Mouse (Mus musculus) MEL (cell line): ENCODE measurements at regions not wholly inside any gene's neighbourhood (a gene's known extent, or its start where the extent isn't known, plus 50 kb on each side); places are given as distances from the start of the nearest gene placed in this dataset.
A peak's percentile ranks its signal among the peaks of the same experiment; 100 is the strongest.

Experiments
- DNase-seq: peaks from one replicate; pipeline ENCODE4 v3.0.0; 2011; ENCODE audit warnings: low read depth, low spot score
- H3K27ac ChIP-seq: 2 replicates; pipeline ENCODE4 v1.5.1; 2012; ENCODE audit warnings: low read depth, mild to moderate bottlenecking, control low read depth, low read length, moderate library complexity; ENCODE audit not compliant: control insufficient read depth
- H3K27me3 ChIP-seq, 2 experiments: fragments of 150-350 bp in 1 of 2; sonication (generic) in 1 of 2; 2 replicates each; pipeline ENCODE4 v1.6.1; 2012; ENCODE audit warnings: low read length in 2 of 2, mild to moderate bottlenecking in 2 of 2, improper control_type of control experiment in 1 of 2, moderate library complexity in 1 of 2; ENCODE audit not compliant: insufficient read depth in 2 of 2, control insufficient read depth in 1 of 2
- H3K36me3 ChIP-seq, 2 experiments: 2 replicates each; pipeline ENCODE4 v1.6.1; 2012 to 2014; ENCODE audit warnings: low read length in 2 of 2, improper control_type of control experiment in 1 of 2, inconsistent platforms in 1 of 2, mild to moderate bottlenecking in 1 of 2; ENCODE audit not compliant: insufficient read depth in 2 of 2, control insufficient read depth in 1 of 2
- H3K4me1 ChIP-seq, 2 experiments: fragments of 150-350 bp in 1 of 2; sonication (generic) in 1 of 2; 2 replicates each; pipeline ENCODE4 v1.6.1; 2012; ENCODE audit warnings: low read length in 2 of 2, improper control_type of control experiment in 1 of 2, mild to moderate bottlenecking in 1 of 2; ENCODE audit not compliant: insufficient read depth in 2 of 2, control insufficient read depth in 1 of 2
- H3K4me3 ChIP-seq, 2 experiments: fragments of 150-350 bp in 1 of 2; sonication (generic) in 1 of 2; 2 replicates each; pipeline ENCODE4 v1.5.1; 2012; ENCODE audit warnings: low read depth in 2 of 2, low read length in 2 of 2, mild to moderate bottlenecking in 2 of 2, moderate library complexity in 2 of 2, control low read depth in 1 of 2, improper control_type of control experiment in 1 of 2; ENCODE audit not compliant: control insufficient read depth in 1 of 2, insufficient read depth in 1 of 2
- H3K79me2 ChIP-seq: 2 replicates; pipeline ENCODE4 v1.6.1; 2012; ENCODE audit warnings: mild to moderate bottlenecking, low read length, moderate library complexity; ENCODE audit not compliant: control insufficient read depth, poor library complexity, insufficient read depth
- H3K9ac ChIP-seq: 2 replicates; pipeline ENCODE4 v1.6.1; 2012; ENCODE audit warnings: low read depth, mild to moderate bottlenecking, control low read depth, low read length, moderate library complexity; ENCODE audit not compliant: control insufficient read depth, poor library complexity, severe bottlenecking
- H3K9me3 ChIP-seq: fragments of 150-350 bp; sonication (generic); replicated peaks from 2 replicates; pipeline ENCODE4 v1.6.1; 2012; ENCODE audit warnings: mild to moderate bottlenecking, low read length, improper control_type of control experiment, moderate library complexity; ENCODE audit not compliant: insufficient read depth
- BHLHE40 ChIP-seq: IDR thresholded peaks from 2 replicates; pipeline ENCODE4 v1.6.1; 2012; ENCODE audit warnings: low read depth, mild to moderate bottlenecking, inconsistent platforms, low read length, improper control_type of control experiment, borderline replicate concordance
- CHD1 ChIP-seq: IDR thresholded peaks from 2 replicates; pipeline ENCODE4 v1.6.1; 2012; ENCODE audit warnings: low read depth, mild to moderate bottlenecking, inconsistent platforms, low read length, improper control_type of control experiment
- CHD2 ChIP-seq: IDR thresholded peaks from 2 replicates; pipeline ENCODE4 v1.6.1; 2011; ENCODE audit warnings: low read length, improper control_type of control experiment
- E2F4 ChIP-seq: IDR thresholded peaks from 2 replicates; pipeline ENCODE4 v1.6.1; 2011; ENCODE audit warnings: low read depth, low read length, improper control_type of control experiment, borderline replicate concordance
- ELF1 ChIP-seq: IDR thresholded peaks from 2 replicates; pipeline ENCODE4 v1.6.1; 2014; ENCODE audit warnings: low read depth, mild to moderate bottlenecking, inconsistent platforms, low read length, improper control_type of control experiment, moderate library complexity
- EP300 ChIP-seq, 2 experiments: IDR thresholded peaks; 2 replicates each; pipeline ENCODE4 v1.6.1; 2011; ENCODE audit warnings: improper control_type of control experiment in 2 of 2, low read length in 2 of 2, low read depth in 1 of 2, mild to moderate bottlenecking in 1 of 2
- ETS1 ChIP-seq: IDR thresholded peaks from 2 replicates; pipeline ENCODE4 v1.6.1; 2012; ENCODE audit warnings: low read depth, mild to moderate bottlenecking, inconsistent platforms, low read length, improper control_type of control experiment, moderate library complexity
- GABPA ChIP-seq: IDR thresholded peaks from 2 replicates; pipeline ENCODE4 v1.6.1; 2012; ENCODE audit warnings: low read depth, mild to moderate bottlenecking, inconsistent platforms, low read length, improper control_type of control experiment, moderate library complexity
- GATA1 ChIP-seq: IDR thresholded peaks from 2 replicates; pipeline ENCODE4 v1.6.1; 2011; ENCODE audit warnings: low read depth, low read length, improper control_type of control experiment
- JUND ChIP-seq: IDR thresholded peaks from 2 replicates; pipeline ENCODE4 v1.6.1; 2011; ENCODE audit warnings: low read depth, mild to moderate bottlenecking, improper control_type of control experiment, low read length
- KAT2A ChIP-seq: conservative IDR thresholded peaks from 2 replicates; pipeline ENCODE4 v1.6.1; 2012; ENCODE audit warnings: low read depth, low read length, improper control_type of control experiment, inconsistent platforms
- MAX ChIP-seq: IDR thresholded peaks from 2 replicates; pipeline ENCODE4 v1.6.1; 2011; ENCODE audit warnings: low read length, improper control_type of control experiment
- MAZ ChIP-seq: IDR thresholded peaks from 2 replicates; pipeline ENCODE4 v1.6.1; 2012; ENCODE audit warnings: low read depth, mild to moderate bottlenecking, inconsistent platforms, low read length, improper control_type of control experiment
- MYB ChIP-seq: IDR thresholded peaks from 2 replicates; pipeline ENCODE4 v1.6.1; 2011; ENCODE audit warnings: mild to moderate bottlenecking, low read depth, low read length, improper control_type of control experiment
- MYC ChIP-seq: IDR thresholded peaks from 2 replicates; pipeline ENCODE4 v1.6.1; 2011; ENCODE audit warnings: low read depth, mild to moderate bottlenecking, low read length, improper control_type of control experiment, moderate library complexity
- NELFE ChIP-seq: IDR thresholded peaks from 2 replicates; pipeline ENCODE4 v1.6.1; 2011; ENCODE audit warnings: low read depth, low read length, improper control_type of control experiment
- NRF1 ChIP-seq: IDR thresholded peaks from 2 replicates; pipeline ENCODE4 v1.6.1; 2014; ENCODE audit warnings: low read depth, mild to moderate bottlenecking, inconsistent platforms, low read length, improper control_type of control experiment, moderate library complexity; ENCODE audit not compliant: poor library complexity, insufficient read depth, severe bottlenecking
- POLR2A ChIP-seq, 2 experiments: IDR thresholded peaks; 2 replicates each; pipeline ENCODE4 v1.6.1; 2011 to 2012; ENCODE audit warnings: low read length in 2 of 2, mild to moderate bottlenecking in 2 of 2, control low read depth in 1 of 2, improper control_type of control experiment in 1 of 2, low read depth in 1 of 2, moderate library complexity in 1 of 2; ENCODE audit not compliant: control insufficient read depth in 1 of 2, insufficient read depth in 1 of 2, poor library complexity in 1 of 2
- POLR2AphosphoS2 ChIP-seq: IDR thresholded peaks from 2 replicates; pipeline ENCODE4 v1.6.1; 2011; ENCODE audit warnings: low read length, improper control_type of control experiment
- POLR2AphosphoS5 ChIP-seq: IDR thresholded peaks from 2 replicates; pipeline ENCODE4 v1.6.1; 2012; ENCODE audit warnings: low read depth, borderline replicate concordance, mild to moderate bottlenecking, inconsistent platforms, low read length, moderate library complexity, mixed read lengths
- RAD21 ChIP-seq: IDR thresholded peaks from 2 replicates; pipeline ENCODE4 v1.6.1; 2011; ENCODE audit warnings: mild to moderate bottlenecking, low read depth, low read length, improper control_type of control experiment
- RCOR1 ChIP-seq: IDR thresholded peaks from 2 replicates; pipeline ENCODE4 v1.6.1; 2012; ENCODE audit warnings: low read depth, mild to moderate bottlenecking, inconsistent platforms, low read length, improper control_type of control experiment
- TAL1 ChIP-seq: IDR thresholded peaks from 2 replicates; pipeline ENCODE4 v1.6.1; 2012; ENCODE audit warnings: mild to moderate bottlenecking, inconsistent platforms, low read length, moderate library complexity, mixed read lengths
- TBP ChIP-seq: IDR thresholded peaks from 2 replicates; pipeline ENCODE4 v1.8.0; 2011; ENCODE audit warnings: low read depth, low read length, improper control_type of control experiment
- TCF12 ChIP-seq: IDR thresholded peaks from 2 replicates; pipeline ENCODE4 v1.6.1; 2014; ENCODE audit warnings: low read depth, mild to moderate bottlenecking, inconsistent platforms, low read length, improper control_type of control experiment, moderate library complexity
- USF2 ChIP-seq, 2 experiments: IDR thresholded peaks; 2 replicates each; pipeline ENCODE4 v1.6.1; 2011 to 2012; ENCODE audit warnings: improper control_type of control experiment in 2 of 2, low read length in 2 of 2, borderline replicate concordance in 1 of 2, inconsistent platforms in 1 of 2, low read depth in 1 of 2, mild to moderate bottlenecking in 1 of 2; ENCODE audit not compliant: insufficient read depth in 1 of 2
- ZC3H11A ChIP-seq: IDR thresholded peaks from 2 replicates; pipeline ENCODE4 v1.6.1; 2012; ENCODE audit warnings: low read depth, mild to moderate bottlenecking, inconsistent platforms, low read length, improper control_type of control experiment

- Histone ChIP-seq H3K27ac (no peak overlapping the region; the same call in 1 of the 2 replicates), H3K9ac (no peak overlapping the region), H3K9me3 (no peaks in the 10 kb centered on the region), H3K4me3 (no peak overlapping the region)
- TF ChIP-seq USF2 (IDR thresholded peaks at IDR 0.05; ENCODE audit: borderline replicate concordance in 1 of 2, insufficient read depth in 1 of 2, low read depth in 1 of 2, low read length in 2 of 2) (no peak), BHLHE40 (no peak), KAT2A (no peak), MYC (no peak), MYB (no peak)
- TF ChIP-seq, all 39 proteins: peak for 0
- no peak for DNase-seq
- Histone ChIP-seq H3K36me3 (peaks cover 0 to 32% of the 10 kb centered on the region in 2 experiments; a peak in 2 of 4 replicates), H3K4me1 (peaks cover 10 to 25% of the 10 kb centered on the region in 2 experiments), H3K79me2 (no peaks in the 10 kb centered on the region), H3K27me3 (no peaks in the 10 kb centered on the region)
Measured at GRCm38 (mm10) chr1:166800953-166801603, 119.4 kb upstream of the Fmo9 start.

- peak; percentile 66 for DNase-seq
- Histone ChIP-seq H3K9ac (no peak overlapping the region), H3K27me3 (no peaks in the 10 kb centered on the region), H3K4me3 (no peak overlapping the region), H3K36me3 (peaks cover 0 to 30% of the 10 kb centered on the region in 2 experiments; a peak in 2 of 4 replicates), H3K4me1 (peaks cover 10 to 25% of the 10 kb centered on the region in 2 experiments), H3K27ac (peak overlapping the region; percentile 31; the same call in 1 of the 2 replicates), H3K9me3 (no peaks in the 10 kb centered on the region), H3K79me2 (no peaks in the 10 kb centered on the region)
- peak; percentile 76 for TF ChIP-seq GATA1
- no peak for TF ChIP-seq POLR2A (IDR thresholded peaks at IDR 0.05; ENCODE audit: control insufficient read depth in 1 of 2, insufficient read depth in 1 of 2, low read depth in 1 of 2, low read length in 2 of 2, poor library complexity in 1 of 2)
- peak; percentile 62 for TF ChIP-seq ETS1
- TF ChIP-seq NRF1, result no peak
- TF ChIP-seq EP300 (IDR thresholded peaks at IDR 0.05; ENCODE audit: low read depth in 1 of 2, low read length in 2 of 2), result peak; percentile 84 to 86
- no peak for TF ChIP-seq GABPA
- TF ChIP-seq TCF12, result peak; percentile 71
- TF ChIP-seq CHD1, result no peak
- TF ChIP-seq POLR2AphosphoS5, result no peak
- no peak for TF ChIP-seq JUND
- no peak for TF ChIP-seq RAD21
- TF ChIP-seq E2F4, result no peak
- peak; percentile 45 for TF ChIP-seq TAL1
- TF ChIP-seq CHD2, result peak; percentile 29; the same call in 1 of the 2 replicates
- no peak for TF ChIP-seq MAZ
- peak; percentile 46 for TF ChIP-seq MYB
- peak; percentile 82 for TF ChIP-seq RCOR1
- TF ChIP-seq ELF1, result peak; percentile 45
- no peak for TF ChIP-seq TBP
- no peak for TF ChIP-seq POLR2AphosphoS2
- TF ChIP-seq KAT2A, result no peak
- no peak for TF ChIP-seq NELFE
- TF ChIP-seq MAX, result no peak
- TF ChIP-seq ZC3H11A, result no peak
- TF ChIP-seq BHLHE40, result no peak
Measured at GRCm38 (mm10) chr1:166801929-166802328, 120.3 kb upstream of the Fmo9 start.
